Mouse (Mus musculus): Measurements from ENCODE around the gene Irf9.

DNA sequence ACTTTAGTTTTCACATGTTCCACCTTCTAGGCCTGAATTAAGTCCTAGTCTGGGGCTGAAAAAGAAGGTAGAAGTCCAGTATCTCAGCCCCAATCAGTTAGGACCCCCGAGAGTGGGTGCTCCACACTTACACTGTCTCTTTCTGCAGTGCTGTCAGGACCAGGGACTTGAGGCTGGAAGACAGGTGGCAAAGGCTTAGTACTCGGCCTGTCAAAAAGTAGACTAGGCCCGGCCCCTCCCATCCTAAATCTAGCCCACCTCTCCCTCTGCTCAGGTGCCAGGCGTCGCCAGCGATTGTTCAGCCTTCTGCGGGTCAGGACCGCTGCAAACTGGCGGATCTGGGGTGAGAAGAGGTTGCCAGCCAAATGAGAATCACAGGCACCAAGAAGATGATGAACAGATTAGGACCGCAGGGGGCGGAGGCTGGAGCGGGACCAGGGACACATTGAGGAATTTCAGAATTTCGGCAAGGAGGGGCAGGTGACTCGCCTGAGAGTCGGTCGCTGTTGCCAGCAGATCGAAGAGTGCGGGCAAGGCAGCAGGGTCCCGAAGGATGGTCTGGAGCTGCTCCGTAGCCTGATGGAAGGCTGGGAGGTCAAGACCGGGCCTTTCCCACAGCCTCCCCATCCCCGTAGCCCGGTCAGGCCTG is 31.6 kb downstream of the Irf9 start:
- TF ChIP-seq POLR2A (IDR thresholded peaks at IDR 0.05; ENCODE audit: low read depth, low read length) (no peak), CTCF (IDR thresholded peaks at IDR 0.05; ENCODE audit: borderline replicate concordance, insufficient read depth, low read length) (no peak)
